Mouse (Mus musculus): Measurements from ENCODE around the gene Erfe. TPM values are rescaled to one million over a fixed set of nuclear protein-coding genes. Genes with fewer than 3 reads are reported as not detected.

Erfe gene
- 0.74 and 1.3 TPM in 2 replicates for polyA plus RNA-seq (2015; fragmentation: Nextera tagmentation; extraction: Ambion mirVana)

GRCm38 (mm10) chr1:91366215-91367108 lies at the start of gene Erfe:
Gene Erfe, plus strand, starts transcription at chr1:91366430.

GRCm38 (mm10) chr1:91321760-91322438 lies 44.3 kb upstream of the Erfe start, which contains the start of gene Espnl:
Gene Espnl, plus strand, starts transcription at chr1:91322075.

GRCm38 (mm10) chr1:91350841-91351240 lies 15.4 kb upstream of the Erfe start, which contains the start of gene Klhl30:
Gene Klhl30, plus strand, starts transcription at chr1:91351016.

GRCm38 (mm10) chr1:91398260-91399062 lies 32.2 kb downstream of the Erfe start, which contains the start of gene Ilkap:
Gene Ilkap, minus strand, starts transcription at chr1:91398815.

GRCm38 (mm10) chr1:91413898-91414594 lies 47.8 kb downstream of the Erfe start, which contains the start of gene Hes6:
Gene Hes6, minus strand, starts transcription at chr1:91414038.

Other genes starting within 250 kb of the Erfe start
- 0.39 and 0.44 TPM in 2 replicates for gene Rbm44, start 221.3 kb upstream of the Erfe start, polyA plus RNA-seq (2015; fragmentation: Nextera tagmentation; extraction: Ambion mirVana)
- gene Ramp1, start 186.6 kb upstream of the Erfe start, polyA plus RNA-seq (2015; fragmentation: Nextera tagmentation; extraction: Ambion mirVana) = 12.2 and 16.5 TPM in 2 replicates
- 40.5 and 56.4 TPM in 2 replicates for gene Ube2f, start 116.1 kb upstream of the Erfe start, polyA plus RNA-seq (2015; fragmentation: Nextera tagmentation; extraction: Ambion mirVana)
- 6.5 and 8.3 TPM in 2 replicates for gene Scly, start 68.1 kb upstream of the Erfe start, polyA plus RNA-seq (2015; fragmentation: Nextera tagmentation; extraction: Ambion mirVana)
- gene Espnl, start 44.4 kb upstream of the Erfe start, polyA plus RNA-seq (2015; fragmentation: Nextera tagmentation; extraction: Ambion mirVana) = 0.08 TPM in 1 of 2 replicates, not detected in the other
- gene Klhl30, start 15.4 kb upstream of the Erfe start, polyA plus RNA-seq (2015; fragmentation: Nextera tagmentation; extraction: Ambion mirVana) = 1.2 and 1.7 TPM in 2 replicates
- 91.5 and 98.8 TPM in 2 replicates for gene Ilkap, start 32.4 kb downstream of the Erfe start, polyA plus RNA-seq (2015; fragmentation: Nextera tagmentation; extraction: Ambion mirVana)
- 75.6 and 122 TPM in 2 replicates for gene Hes6, start 47.6 kb downstream of the Erfe start, polyA plus RNA-seq (2015; fragmentation: Nextera tagmentation; extraction: Ambion mirVana)
- 3.8 and 5.5 TPM in 2 replicates for gene Per2, start 92.9 kb downstream of the Erfe start, polyA plus RNA-seq (2015; fragmentation: Nextera tagmentation; extraction: Ambion mirVana)
- gene Traf3ip1, start 128.2 kb downstream of the Erfe start, polyA plus RNA-seq (2015; fragmentation: Nextera tagmentation; extraction: Ambion mirVana) = 3.3 and 5.1 TPM in 2 replicates
- gene Asb1, start 174.1 kb downstream of the Erfe start, polyA plus RNA-seq (2015; fragmentation: Nextera tagmentation; extraction: Ambion mirVana) = 4.0 and 6.6 TPM in 2 replicates